Mouse (Mus musculus): ENCODE data around the gene Vwa8.

DNA sequence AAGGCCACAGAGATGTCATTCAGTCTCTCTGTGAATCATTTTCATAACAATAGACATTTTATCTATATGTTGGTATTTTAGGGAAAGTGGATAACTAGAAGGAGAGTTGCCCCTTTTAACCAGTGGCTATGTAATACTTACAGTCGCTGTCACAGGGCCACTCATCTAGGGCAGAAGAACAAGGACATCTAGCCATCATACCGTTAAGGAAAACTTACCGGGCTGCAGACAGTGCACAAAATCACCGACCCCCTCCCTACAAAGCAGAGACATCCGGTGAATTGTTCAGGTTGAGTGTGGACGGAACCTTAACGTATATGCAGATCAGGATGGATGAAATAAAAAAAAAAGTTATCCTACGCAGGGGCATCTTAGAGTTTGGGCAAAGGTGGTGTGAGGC is 310.6 kb downstream of the Vwa8 start:
- TF ChIP-seq MAFK (IDR thresholded peaks at IDR 0.05; ENCODE audit: insufficient read depth, low read depth, low read length) (no peak), HCFC1 (IDR thresholded peaks at IDR 0.05; ENCODE audit: borderline replicate concordance, insufficient read depth, low read length) (no peak), CHD2 (IDR thresholded peaks at IDR 0.05; ENCODE audit: low read depth, low read length) (no peak), ZNF384 (IDR thresholded peaks at IDR 0.05; ENCODE audit: low read depth, low read length) (no peak)

Measured in ES-E14 (cell line).